ENCODE assay signal across 23 mouse cellular contexts in the genomic region with DNA sequence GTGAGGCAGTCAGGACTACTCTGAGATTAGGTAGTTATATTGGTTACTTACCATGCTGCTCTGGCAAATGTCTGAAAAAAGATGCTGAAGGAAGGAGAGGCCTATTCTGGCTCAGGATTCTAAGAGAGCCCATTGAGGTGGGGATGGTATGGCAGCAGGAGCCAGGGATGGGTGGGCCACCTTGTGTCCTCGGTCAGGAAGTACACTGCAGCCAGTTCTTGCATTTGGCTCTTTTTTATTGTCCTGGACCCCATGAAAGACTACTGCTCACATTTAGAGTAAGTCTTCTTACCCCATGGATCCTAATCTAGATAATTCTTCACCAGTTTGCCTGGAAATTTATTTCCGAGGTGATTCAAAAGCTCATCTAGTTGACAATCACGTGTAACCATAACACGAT. TPM values are rescaled to one million over a fixed set of nuclear protein-coding genes. Genes with fewer than 3 reads are reported as not detected.
A peak's percentile ranks its signal among the peaks of the same experiment; 100 is the strongest.
DNase-seq lines count a peak whose midpoint lies in the region; ATAC-seq and TF ChIP-seq lines count a peak whose summit lies in the region.
"Had no signal": no experiment of that assay in that cellular context is flagged by ENCODE, and none has a peak within 500 bp of the region (broad histone marks: within the 10 kb centered on the region; RNA-seq: fewer than 3 reads in every experiment).

No protein-coding gene starts in this region.

- WGBS in kidney, postnatal 0 days: 80% methylated on average over 4 of the region's 4 CpGs
- whole genome bisulfite sequencing in lung, postnatal 0 days: 67% methylated on average over 4 of the region's 4 CpGs
- 82% methylated on average over 4 of the region's 4 CpGs for WGBS in forebrain, embryonic 11.5 days

- no peak overlapping the region for H3K27ac ChIP-seq in gastrocnemius, adult 2 months
- H3K27ac ChIP-seq in kidney, postnatal 0 days: no peak overlapping the region
- H3K27ac ChIP-seq in lung, postnatal 0 days (ENCODE audit: low read length): no peak overlapping the region
- H3K27ac ChIP-seq in forebrain, embryonic 11.5 days (ENCODE audit: low read depth, low read length): no peak overlapping the region
- H3K27ac ChIP-seq: embryonic facial prominence, embryonic 12.5 days; forebrain, embryonic 12.5 days; hindbrain, embryonic 12.5 days; limb, embryonic 10.5 days; macrophage; stomach, postnatal 0 days had no signal

- no peaks in the 10 kb centered on the region for H3K36me3 ChIP-seq in kidney, postnatal 0 days (ENCODE audit: insufficient read depth, low read length)
- no peaks in the 10 kb centered on the region for H3K36me3 ChIP-seq in lung, postnatal 0 days (ENCODE audit: insufficient read depth, low read length)
- H3K36me3 ChIP-seq in forebrain, embryonic 11.5 days (ENCODE audit: control insufficient read depth, insufficient read depth, low read length): no peaks in the 10 kb centered on the region
- H3K36me3 ChIP-seq: embryonic facial prominence, embryonic 12.5 days; forebrain, embryonic 12.5 days; heart, embryonic 12.5 days; hindbrain, embryonic 12.5 days; limb, embryonic 10.5 days had no signal

- TF ChIP-seq EP300 in lung, postnatal 0 days (IDR thresholded peaks at IDR 0.05): no peak

- POLR2A ChIA-PET in Patski (lab: Charles Lee): interaction anchor here (0.7 kb wide), 1 partner anchor 34 kb away, joined by 3 read pairs; no protein-coding TSS in a partner anchor

- no peak overlapping the region for H3K9ac ChIP-seq in kidney, postnatal 0 days (ENCODE audit: low read depth, low read length)
- no peak overlapping the region for H3K9ac ChIP-seq in lung, postnatal 0 days (replicated peaks; ENCODE audit: low read depth)
- no peak overlapping the region for H3K9ac ChIP-seq in forebrain, embryonic 11.5 days (ENCODE audit: low read length)
- H3K9ac ChIP-seq: embryonic facial prominence, embryonic 12.5 days; forebrain, embryonic 12.5 days; heart, embryonic 12.5 days; hindbrain, embryonic 12.5 days had no signal

- no peak for DNase-seq in gastrocnemius, adult 2 months
- no peak for DNase-seq in gastrocnemius, postnatal 25 days
- DNase-seq in kidney, postnatal 0 days (ENCODE audit: low spot score): peak; percentile 15
- no peak for DNase-seq in kidney, postnatal 10 days
- no peak for DNase-seq in lung, postnatal 0 days (ENCODE audit: low spot score)
- DNase-seq in lung, postnatal 10 days: no peak
- DNase-seq in Patski (ENCODE audit: low read depth, low spot score): no peak
- DNase-seq in forebrain, embryonic 11.5 days (ENCODE audit: low spot score): no peak
- DNase-seq: adrenal gland, postnatal 14 days; cerebellum, postnatal 14 days; heart, postnatal 14 days; kidney, postnatal 25 days; layer of hippocampus, adult 9-11 months; liver; lung, adult 2 months; right cerebral cortex, postnatal 14 days had no signal

- no peaks in the 10 kb centered on the region for H3K27me3 ChIP-seq in kidney, postnatal 0 days (ENCODE audit: insufficient read depth, low read length)
- H3K27me3 ChIP-seq in lung, postnatal 0 days (replicated peaks; ENCODE audit: insufficient read depth, low read length): no peaks in the 10 kb centered on the region
- peaks cover 6% of the 10 kb centered on the region for H3K27me3 ChIP-seq in Patski
- H3K27me3 ChIP-seq in forebrain, embryonic 11.5 days (ENCODE audit: control insufficient read depth, insufficient read depth, low read length): no peaks in the 10 kb centered on the region
- H3K27me3 ChIP-seq: embryonic facial prominence, embryonic 12.5 days; forebrain, embryonic 12.5 days; heart, embryonic 12.5 days; hindbrain, embryonic 12.5 days had no signal

- intact Hi-C loops in gastrocnemius, adult 2 months (cut with DNase I): no loop called here

- H3K4me2 ChIP-seq in kidney, postnatal 0 days (ENCODE audit: low read length): no peak overlapping the region
- no peak overlapping the region for H3K4me2 ChIP-seq in lung, postnatal 0 days (replicated peaks; ENCODE audit: low read depth, low read length)
- no peak overlapping the region for H3K4me2 ChIP-seq in forebrain, embryonic 11.5 days (ENCODE audit: low read depth, low read length, severe bottlenecking)
- H3K4me2 ChIP-seq: embryonic facial prominence, embryonic 12.5 days; forebrain, embryonic 12.5 days; heart, embryonic 12.5 days; hindbrain, embryonic 12.5 days had no signal

- no peak for ATAC-seq in kidney, postnatal 0 days (replicated peaks; ENCODE audit: low FRiP score, low read depth)
- no peak for ATAC-seq in lung, postnatal 0 days
- ATAC-seq in Patski: no peak
- ATAC-seq in forebrain, embryonic 11.5 days (replicated peaks; ENCODE audit: low FRiP score): no peak

- no peaks in the 10 kb centered on the region for H3K9me3 ChIP-seq in kidney, postnatal 0 days (replicated peaks; ENCODE audit: low read length)
- no peaks in the 10 kb centered on the region for H3K9me3 ChIP-seq in lung, postnatal 0 days (ENCODE audit: low read length)
- H3K9me3 ChIP-seq in forebrain, embryonic 11.5 days (ENCODE audit: control insufficient read depth, low read length): no peaks in the 10 kb centered on the region
- H3K9me3 ChIP-seq: embryonic facial prominence, embryonic 12.5 days; forebrain, embryonic 12.5 days; hindbrain, embryonic 12.5 days; limb, embryonic 10.5 days had no signal

- H3K4me1 ChIP-seq in kidney, postnatal 0 days (replicated peaks; ENCODE audit: insufficient read depth, low read length): no peaks in the 10 kb centered on the region
- no peaks in the 10 kb centered on the region for H3K4me1 ChIP-seq in lung, postnatal 0 days (ENCODE audit: insufficient read depth, low read depth, low read length)
- no peaks in the 10 kb centered on the region for H3K4me1 ChIP-seq in forebrain, embryonic 11.5 days (replicated peaks; ENCODE audit: control insufficient read depth, insufficient read depth, low read length)
- H3K4me1 ChIP-seq: embryonic facial prominence, embryonic 12.5 days; forebrain, embryonic 12.5 days; heart, embryonic 12.5 days; limb, embryonic 10.5 days had no signal

- in situ Hi-C loops in Patski (cut with MboI; ENCODE audit: low pct_unique_long_range_greater_than_20kb): no loop called here

- H3K4me3 ChIP-seq in gastrocnemius, adult 2 months: no peak overlapping the region
- no peak overlapping the region for H3K4me3 ChIP-seq in kidney, postnatal 0 days (replicated peaks; ENCODE audit: low read depth, low read length)
- no peak overlapping the region for H3K4me3 ChIP-seq in lung, postnatal 0 days (ENCODE audit: low read depth, low read length)
- H3K4me3 ChIP-seq in forebrain, embryonic 11.5 days (ENCODE audit: low read depth, low read length): no peak overlapping the region
- H3K4me3 ChIP-seq: embryonic facial prominence, embryonic 12.5 days; forebrain, embryonic 12.5 days; heart, embryonic 12.5 days; hindbrain, embryonic 12.5 days; limb, embryonic 10.5 days had no signal

- peak; percentile 14; the same call in 1 of the 2 replicates for TF ChIP-seq CTCF in gastrocnemius, adult 2 months (IDR thresholded peaks at IDR 0.05)
- TF ChIP-seq CTCF in kidney, postnatal 0 days (IDR thresholded peaks at IDR 0.05; ENCODE audit: low read depth): peak; percentile 36; the same call in 1 of the 2 replicates
- peak; percentile 17; the same call in 1 of the 2 replicates for TF ChIP-seq CTCF in lung, postnatal 0 days (IDR thresholded peaks at IDR 0.05)
- peak; percentile 46 for TF ChIP-seq CTCF in Patski (IDR thresholded peaks at IDR 0.05)

- CTCF ChIA-PET in Patski (lab: Charles Lee): interaction anchor here (0.9 kb wide), 1 partner anchor 9 kb away, joined by 3 read pairs; no protein-coding TSS in a partner anchor

RNA-seq across cellular contexts. Expression of a gene that starts 12.3 kb away (rescaled TPM):
- 10 to 100 TPM in 1 of 2 experiments, 1 to 10 TPM in 1; 8.3 to 11.8 TPM for total RNA-seq in gastrocnemius, adult 2 months (2021)
- 1 to 10 TPM; 9.0 to 9.5 TPM for total RNA-seq in gastrocnemius, postnatal 25 days (2021)
- polyA plus RNA-seq in kidney, postnatal 0 days (2015; fragmentation: Nextera tagmentation; extraction: Ambion mirVana): 5.5 TPM in 2 replicates
- polyA plus RNA-seq in lung, postnatal 0 days (2015; fragmentation: Nextera tagmentation; extraction: Ambion mirVana): 3.9 and 4.1 TPM in 2 replicates
- 16.0 TPM for polyA plus RNA-seq in Patski (2021)
- 4.0 and 5.7 TPM in 2 replicates for polyA plus RNA-seq in forebrain, embryonic 11.5 days (2014; fragmentation: Nextera tagmentation; extraction: Ambion mirVana)
